Mouse (Mus musculus) neural tube, embryonic 12.5 days (tissue): ENCODE data around the gene Mef2c. TPM values are rescaled to one million over a fixed set of nuclear protein-coding genes. Genes with fewer than 3 reads are reported as not detected.
A peak's percentile ranks its signal among the peaks of the same experiment; 100 is the strongest.

Experiments used
- ATAC-seq: fragments of 200-750 bp; cut with Nextera tagmentation; 2 replicates; pipeline ENCODE4 v1.8.0; 2017; ENCODE audit warnings: low read depth, mild to moderate bottlenecking, moderate TSS enrichment, moderate library complexity; ENCODE audit not compliant: low FRiP score
- H3K27ac ChIP-seq: fragments of 300-500 bp; sonication (generic); 2 replicates; pipeline ENCODE4 v1.5.1; 2016
- H3K27me3 ChIP-seq: fragments of 300-500 bp; sonication (generic); replicated peaks from 2 replicates; pipeline ENCODE4 v1.6.1; 2016; ENCODE audit warnings: mild to moderate bottlenecking
- H3K36me3 ChIP-seq: fragments of 300-500 bp; sonication (generic); 2 replicates; pipeline ENCODE4 v1.6.1; 2016; ENCODE audit warnings: mild to moderate bottlenecking
- H3K4me1 ChIP-seq: fragments of 300-500 bp; sonication (generic); 2 replicates; pipeline ENCODE4 v1.6.1; 2016
- H3K4me2 ChIP-seq: fragments of 300-500 bp; sonication (generic); replicated peaks from 2 replicates; pipeline ENCODE4 v1.6.1; 2016; ENCODE audit warnings: mild to moderate bottlenecking
- H3K4me3 ChIP-seq: fragments of 300-500 bp; sonication (generic); 2 replicates; pipeline ENCODE4 v1.5.1; 2016
- H3K9ac ChIP-seq: fragments of 300-500 bp; sonication (generic); 2 replicates; pipeline ENCODE4 v1.6.1; 2016; ENCODE audit warnings: mild to moderate bottlenecking
- H3K9me3 ChIP-seq: fragments of 300-500 bp; sonication (generic); 2 replicates; pipeline ENCODE4 v1.6.1; 2016; ENCODE audit warnings: mild to moderate bottlenecking
- WGBS: fragments of 180-500 bp; shearing (Covaris S2); methylation state at CpG from one replicate; pipeline ENCODE4 v1.1.7; 2016; 5-methylcytosine and 5-hydroxymethylcytosine counted together
- polyA plus RNA-seq: library from polyadenylated mRNA; unstranded; fragments of >200 nt; fragmentation: Nextera tagmentation; extraction: Ambion mirVana; gene quantifications from 2 replicates; pipeline ENCODE4 v1.2.1, GENCODE M21; 2016

Mef2c gene
- polyA plus RNA-seq, 1 experiment from 2014 or later = 32.8 TPM

DNA sequence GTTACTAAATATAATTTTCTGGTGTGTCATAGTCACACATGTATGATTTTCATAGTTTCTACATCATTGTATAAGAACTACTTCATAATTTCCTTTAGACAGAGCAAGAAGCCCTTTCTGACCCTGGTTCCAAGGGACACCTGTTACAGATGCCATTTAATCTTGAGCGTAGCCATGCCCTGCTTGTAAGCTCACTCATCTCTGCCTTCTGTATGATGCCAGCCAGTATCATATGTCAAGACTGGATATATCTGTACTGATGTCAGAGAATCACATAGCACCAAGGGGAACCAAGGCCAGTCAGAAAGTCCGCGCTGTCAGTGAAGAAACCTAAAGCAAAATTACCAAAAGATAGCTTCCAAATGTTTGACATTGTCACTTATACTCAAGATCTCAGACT lies 133.8 kb downstream of the Mef2c start:
- Histone ChIP-seq H3K36me3 (no peaks in the 10 kb centered on the region), H3K9ac (no peak overlapping the region), H3K4me2 (no peak overlapping the region), H3K27ac (no peak overlapping the region), H3K4me1 (no peaks in the 10 kb centered on the region), H3K4me3 (no peak overlapping the region), H3K9me3 (no peaks in the 10 kb centered on the region), H3K27me3 (no peaks in the 10 kb centered on the region)
- WGBS = 94% methylated on average over 3 of the region's 3 CpGs
- ATAC-seq = no peak

DNA sequence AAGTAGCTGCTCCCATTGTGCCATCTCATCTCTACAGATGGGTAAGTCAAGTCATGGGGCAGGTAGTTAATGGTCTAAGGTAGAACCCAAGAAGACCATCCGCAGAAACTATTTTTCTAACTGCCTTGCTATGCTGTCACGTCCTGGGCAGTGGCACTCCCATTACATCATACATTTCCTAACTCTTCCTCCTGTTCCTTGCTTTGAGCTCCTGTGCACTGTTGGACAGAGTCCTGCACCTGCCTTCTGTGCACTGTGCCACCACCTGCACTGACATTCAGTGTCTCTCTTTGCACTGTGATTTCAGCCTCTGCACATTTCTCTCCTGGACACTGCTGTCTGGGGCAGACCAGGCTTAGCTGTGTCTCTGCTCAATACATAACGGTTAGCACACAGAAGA lies 134.9 kb downstream of the Mef2c start:
- Histone ChIP-seq H3K27ac (no peak overlapping the region), H3K4me1 (no peaks in the 10 kb centered on the region), H3K9ac (no peak overlapping the region), H3K9me3 (no peaks in the 10 kb centered on the region), H3K4me2 (no peak overlapping the region), H3K36me3 (no peaks in the 10 kb centered on the region), H3K27me3 (no peaks in the 10 kb centered on the region), H3K4me3 (no peak overlapping the region)
- no peak for ATAC-seq
- WGBS = 93% methylated on average over 3 of the region's 3 CpGs

DNA sequence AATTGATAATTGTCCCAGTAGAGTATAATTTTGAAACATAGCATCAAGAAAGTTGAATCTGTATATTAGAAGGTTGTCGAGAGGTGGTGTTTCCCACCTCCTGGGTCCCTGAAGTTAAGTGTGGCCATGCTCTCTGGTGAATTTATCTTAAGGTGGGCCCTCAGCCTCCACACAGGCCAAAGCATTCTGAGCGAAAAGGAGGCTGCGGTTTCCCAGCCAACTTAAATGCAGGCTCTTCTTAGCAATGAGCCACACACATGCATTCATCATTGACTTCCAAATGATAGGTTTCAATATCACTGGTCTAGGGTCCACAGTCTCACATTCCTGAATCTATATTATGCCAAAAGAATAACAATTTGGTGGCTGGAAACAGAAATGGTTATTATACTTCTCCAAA lies 145.2 kb downstream of the Mef2c start:
- H3K9me3 ChIP-seq = no peaks in the 10 kb centered on the region
- 90% methylated on average over 3 of the region's 3 CpGs for WGBS
- no peak for ATAC-seq

DNA sequence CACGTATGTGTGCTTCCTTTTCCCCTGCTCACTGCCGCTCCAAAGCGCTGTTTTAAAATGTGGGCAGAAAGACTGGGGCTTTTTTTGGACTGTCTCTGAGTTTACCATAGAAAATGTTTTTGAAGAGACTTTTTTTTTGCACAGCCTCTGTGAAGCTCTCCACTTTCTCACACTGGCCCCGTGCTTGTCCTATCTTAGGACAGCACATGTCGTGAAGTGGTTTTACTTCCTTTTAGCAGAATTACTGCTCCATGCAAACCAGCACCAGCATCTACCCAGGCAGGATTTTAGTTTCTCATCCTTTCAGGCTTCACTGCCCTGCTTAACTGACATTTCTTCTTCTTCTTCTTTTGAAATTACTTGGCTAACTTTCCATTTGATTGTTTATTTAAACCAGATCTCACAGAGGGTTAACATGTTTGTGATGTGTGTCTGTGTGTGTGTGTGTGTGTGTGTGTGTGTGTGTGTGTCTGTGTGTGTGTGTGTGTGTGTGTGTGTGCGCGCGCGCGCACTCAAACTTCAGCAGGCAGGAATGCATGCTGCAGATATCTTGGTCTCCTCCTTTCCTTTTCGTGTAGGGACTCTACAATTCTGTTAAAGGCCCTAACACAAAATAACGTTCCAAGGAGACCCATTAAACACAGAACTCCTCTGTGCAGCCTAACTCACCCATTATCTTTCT lies 146.1 kb downstream of the Mef2c start:
- 85% methylated on average over 12 of the region's 12 CpGs for WGBS
- Histone ChIP-seq H3K27me3 (no peaks in the 10 kb centered on the region), H3K4me1 (no peaks in the 10 kb centered on the region), H3K36me3 (no peaks in the 10 kb centered on the region), H3K9me3 (no peaks in the 10 kb centered on the region), H3K9ac (no peak overlapping the region), H3K27ac (no peak overlapping the region), H3K4me2 (no peak overlapping the region), H3K4me3 (no peak overlapping the region)
- no peak for ATAC-seq

More for the DNA sequence above, 145.2 kb downstream of the Mef2c start:
- H3K27ac ChIP-seq = no peak overlapping the region
- H3K9ac ChIP-seq = no peak overlapping the region
- no peak overlapping the region for H3K4me2 ChIP-seq
- no peaks in the 10 kb centered on the region for H3K27me3 ChIP-seq
- H3K36me3 ChIP-seq = no peaks in the 10 kb centered on the region
- no peaks in the 10 kb centered on the region for H3K4me1 ChIP-seq
- H3K4me3 ChIP-seq = no peak overlapping the region

- ATAC-seq = no peak
- 89% methylated on average over 3 of the region's 3 CpGs for WGBS
- H3K9me3 ChIP-seq = no peaks in the 10 kb centered on the region
- H3K9ac ChIP-seq = no peak overlapping the region
- H3K27me3 ChIP-seq = no peaks in the 10 kb centered on the region
- H3K4me3 ChIP-seq = no peak overlapping the region
- no peaks in the 10 kb centered on the region for H3K4me1 ChIP-seq
- H3K36me3 ChIP-seq = no peaks in the 10 kb centered on the region
- H3K27ac ChIP-seq = no peak overlapping the region
- H3K4me2 ChIP-seq = no peak overlapping the region
Observed at GRCm38 (mm10) chr13:83650807-83651206, 147.0 kb downstream of the Mef2c start.

DNA sequence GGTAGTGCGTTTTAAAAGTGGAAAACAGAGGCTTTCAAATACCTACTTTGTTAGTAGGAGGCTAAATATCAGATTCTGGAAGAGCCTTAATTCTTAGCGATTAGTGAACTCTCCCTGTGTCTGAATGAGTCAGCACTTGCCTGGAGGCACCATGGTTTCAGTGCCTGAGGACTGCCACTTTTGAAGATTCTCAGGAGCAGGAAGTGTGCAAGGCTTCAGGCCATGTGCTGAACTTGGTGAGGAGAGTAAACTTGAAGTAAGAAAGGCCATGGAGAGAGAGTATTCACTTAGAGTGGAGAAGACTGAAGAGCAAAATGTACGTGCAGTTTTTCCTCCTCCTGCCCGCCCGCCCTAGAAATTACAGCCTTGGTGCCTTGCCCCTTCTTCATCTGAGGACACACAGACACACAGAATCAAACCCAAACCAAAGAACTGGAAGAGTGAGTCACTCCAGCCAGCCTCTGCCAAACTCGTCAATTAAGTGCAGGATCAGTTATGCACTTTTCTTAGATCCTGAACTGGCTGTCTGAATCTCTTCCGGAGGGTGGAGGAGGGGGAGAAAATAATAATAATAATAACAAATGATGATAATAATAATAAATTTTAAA lies 148.2 kb downstream of the Mef2c start:
- WGBS = 89% methylated on average over 7 of the region's 7 CpGs
- no peaks in the 10 kb centered on the region for H3K4me1 ChIP-seq
- no peak for ATAC-seq
- no peak overlapping the region for H3K4me3 ChIP-seq
- no peaks in the 10 kb centered on the region for H3K36me3 ChIP-seq
- no peak overlapping the region for H3K4me2 ChIP-seq
- H3K9me3 ChIP-seq = no peaks in the 10 kb centered on the region
- H3K27ac ChIP-seq = no peak overlapping the region
- H3K9ac ChIP-seq = no peak overlapping the region
- H3K27me3 ChIP-seq = no peaks in the 10 kb centered on the region

- 89% methylated on average over 8 of the region's 8 CpGs for WGBS
Observed at GRCm38 (mm10) chr13:83652560-83652959, 148.7 kb downstream of the Mef2c start.

DNA sequence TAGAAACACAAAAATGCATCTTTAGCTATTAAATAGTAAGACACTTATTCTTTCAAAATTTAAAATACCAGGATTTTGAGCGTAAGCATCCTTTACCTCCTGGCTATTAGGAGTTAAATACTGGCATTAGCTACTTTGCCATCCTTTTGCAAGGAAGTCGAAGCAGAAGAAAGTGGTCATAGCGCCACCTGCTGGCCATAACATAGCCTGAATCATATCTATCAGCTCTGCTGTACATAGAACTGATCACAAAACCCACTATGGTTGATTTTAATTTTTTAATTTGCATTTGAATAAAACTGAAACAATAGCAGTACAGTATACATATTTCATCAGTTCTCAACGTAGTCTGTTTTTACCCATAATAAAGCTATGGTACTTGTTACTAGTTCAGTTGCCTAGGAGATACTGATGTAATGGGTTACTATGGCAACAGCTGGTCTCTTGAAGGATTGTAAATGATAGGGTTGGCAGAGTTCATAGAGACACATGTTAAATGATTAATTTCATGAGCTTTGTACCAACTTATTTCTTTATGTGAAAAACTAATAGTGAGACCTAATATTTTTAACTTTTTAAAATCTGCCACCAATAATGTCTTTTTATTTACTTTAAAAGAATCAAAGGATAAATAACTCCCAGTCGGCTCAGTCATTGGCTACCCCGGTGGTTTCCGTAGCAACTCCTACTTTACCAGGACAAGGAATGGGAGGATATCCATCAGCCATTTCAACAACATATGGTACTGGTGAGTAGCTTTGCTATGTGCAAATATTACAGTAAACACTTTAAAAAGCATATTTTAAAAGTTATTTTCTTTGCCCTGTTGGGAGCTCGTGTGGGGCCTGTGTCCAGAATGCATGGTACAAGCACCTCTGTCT lies 151.3 kb downstream of the Mef2c start:
- 18% methylated on average over 8 of the region's 8 CpGs for WGBS
- Histone ChIP-seq H3K9ac (no peak overlapping the region), H3K4me1 (no peaks in the 10 kb centered on the region), H3K36me3 (no peaks in the 10 kb centered on the region), H3K27ac (no peak overlapping the region), H3K4me2 (no peak overlapping the region), H3K9me3 (no peaks in the 10 kb centered on the region), H3K27me3 (no peaks in the 10 kb centered on the region), H3K4me3 (no peak overlapping the region)
- peak; percentile 88 for ATAC-seq

More at GRCm38 (mm10) chr13:83652560-83652959, 148.7 kb downstream of the Mef2c start:
- Histone ChIP-seq H3K27me3 (no peaks in the 10 kb centered on the region), H3K9ac (no peak overlapping the region), H3K4me3 (no peak overlapping the region), H3K4me1 (no peaks in the 10 kb centered on the region), H3K9me3 (no peaks in the 10 kb centered on the region), H3K36me3 (no peaks in the 10 kb centered on the region), H3K4me2 (no peak overlapping the region), H3K27ac (no peak overlapping the region)
- ATAC-seq = no peak

DNA sequence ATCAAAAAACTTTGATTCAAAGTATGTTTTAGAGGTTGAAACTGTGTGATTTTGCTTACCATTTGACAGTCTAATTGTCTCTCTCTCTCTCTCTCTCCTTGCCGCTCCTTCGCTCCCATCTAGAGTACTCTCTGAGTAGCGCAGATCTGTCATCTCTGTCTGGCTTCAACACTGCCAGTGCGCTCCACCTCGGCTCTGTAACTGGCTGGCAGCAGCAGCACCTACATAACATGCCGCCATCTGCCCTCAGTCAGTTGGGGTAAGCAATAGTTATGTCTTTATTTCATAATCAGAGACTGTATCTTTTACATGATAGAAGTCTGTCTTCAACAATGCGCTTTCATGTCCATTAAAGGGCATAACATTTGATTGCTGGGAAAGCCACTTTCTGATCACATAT lies 152.3 kb downstream of the Mef2c start:
- H3K9me3 ChIP-seq = no peaks in the 10 kb centered on the region
- H3K9ac ChIP-seq = no peak overlapping the region
- H3K4me2 ChIP-seq = no peak overlapping the region
- WGBS = 65% methylated on average over 7 of the region's 7 CpGs
- H3K27me3 ChIP-seq = no peaks in the 10 kb centered on the region
- H3K36me3 ChIP-seq = no peaks in the 10 kb centered on the region
- no peak for ATAC-seq
- no peaks in the 10 kb centered on the region for H3K4me1 ChIP-seq
- H3K4me3 ChIP-seq = no peak overlapping the region
- H3K27ac ChIP-seq = no peak overlapping the region

DNA sequence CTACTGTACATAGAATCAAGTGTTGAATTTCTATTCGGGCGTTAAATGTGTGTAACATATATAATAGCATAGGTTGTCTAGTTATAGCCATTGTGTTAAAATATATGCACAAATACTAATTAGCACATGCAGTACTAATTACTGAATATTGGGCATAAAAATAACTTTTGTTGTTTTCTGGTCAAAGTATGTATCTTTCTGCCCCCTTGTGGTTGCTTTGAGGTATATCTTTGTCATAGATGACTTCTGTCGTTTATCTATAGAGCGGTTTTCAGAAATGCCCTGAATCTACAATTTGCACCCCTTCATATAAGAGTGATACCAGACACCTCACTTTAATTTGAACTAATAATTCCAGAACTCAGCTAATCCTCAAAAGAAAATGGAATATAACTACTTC lies 152.9 kb downstream of the Mef2c start:
- Histone ChIP-seq H3K9ac (no peak overlapping the region), H3K36me3 (no peaks in the 10 kb centered on the region), H3K4me2 (no peak overlapping the region), H3K27ac (no peak overlapping the region), H3K27me3 (no peaks in the 10 kb centered on the region), H3K4me1 (no peaks in the 10 kb centered on the region), H3K4me3 (no peak overlapping the region), H3K9me3 (no peaks in the 10 kb centered on the region)
- WGBS = 70% methylated on average over 4 of the region's 4 CpGs
- ATAC-seq = no peak

DNA sequence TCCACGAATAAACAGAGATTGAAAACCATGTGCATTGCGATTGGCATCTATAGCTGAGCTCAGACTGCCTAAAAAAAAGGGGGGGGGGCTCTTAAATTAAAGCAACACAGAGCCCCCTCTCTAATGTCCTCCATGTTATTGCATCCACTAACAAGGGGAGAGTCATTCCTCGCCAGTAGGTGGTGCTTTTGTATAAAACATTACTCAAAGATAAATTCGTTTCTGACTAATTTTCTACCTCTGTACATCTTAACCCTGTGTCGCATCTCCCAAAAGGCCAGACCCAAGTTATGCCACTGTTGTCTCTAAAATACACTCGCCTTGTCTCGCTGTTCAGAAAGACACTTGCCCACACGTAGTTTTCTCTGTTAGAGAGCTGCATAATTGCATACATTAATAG lies 156.9 kb downstream of the Mef2c start:
- Histone ChIP-seq H3K36me3 (no peaks in the 10 kb centered on the region), H3K9me3 (no peaks in the 10 kb centered on the region), H3K27me3 (no peaks in the 10 kb centered on the region), H3K27ac (no peak overlapping the region), H3K4me3 (no peak overlapping the region), H3K4me2 (no peak overlapping the region), H3K4me1 (0 out of 2 replicates have a peak, but pooled peaks cover 6% of the 10 kb centered on the region), H3K9ac (no peak overlapping the region)
- ATAC-seq = peak; percentile 57; the same call in 1 of the 2 replicates
- 61% methylated on average over 8 of the region's 8 CpGs for WGBS

DNA sequence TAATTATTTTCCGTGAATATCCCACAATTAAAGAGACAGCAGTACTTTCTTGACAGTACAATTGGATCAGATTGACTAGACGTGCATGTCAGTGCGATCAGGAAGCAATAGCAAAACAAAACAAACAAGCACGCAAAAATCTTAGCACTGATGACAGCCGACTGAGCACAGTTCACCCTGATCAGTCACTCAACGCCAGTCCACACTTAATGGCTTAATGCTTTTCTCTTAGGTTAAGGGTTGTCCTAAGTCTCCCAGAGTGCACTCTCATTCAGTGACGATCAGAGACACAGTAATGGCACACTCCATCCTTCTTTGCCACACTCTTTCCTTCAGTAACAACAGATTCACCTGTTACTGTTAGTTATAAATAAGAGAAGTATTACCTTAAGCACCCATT lies 157.3 kb downstream of the Mef2c start:
- Histone ChIP-seq H3K4me2 (no peak overlapping the region), H3K4me3 (no peak overlapping the region), H3K36me3 (no peaks in the 10 kb centered on the region), H3K9ac (no peak overlapping the region), H3K9me3 (no peaks in the 10 kb centered on the region), H3K4me1 (0 out of 2 replicates have a peak, but pooled peaks cover 6% of the 10 kb centered on the region), H3K27ac (no peak overlapping the region), H3K27me3 (no peaks in the 10 kb centered on the region)
- whole genome bisulfite sequencing = 67% methylated on average over 7 of the region's 7 CpGs
- 0 out of 2 replicates have a peak, but pooled peaks have one; percentile 48 for ATAC-seq
